Mouse (Mus musculus): ENCODE data around the gene Dpp8.

DNA sequence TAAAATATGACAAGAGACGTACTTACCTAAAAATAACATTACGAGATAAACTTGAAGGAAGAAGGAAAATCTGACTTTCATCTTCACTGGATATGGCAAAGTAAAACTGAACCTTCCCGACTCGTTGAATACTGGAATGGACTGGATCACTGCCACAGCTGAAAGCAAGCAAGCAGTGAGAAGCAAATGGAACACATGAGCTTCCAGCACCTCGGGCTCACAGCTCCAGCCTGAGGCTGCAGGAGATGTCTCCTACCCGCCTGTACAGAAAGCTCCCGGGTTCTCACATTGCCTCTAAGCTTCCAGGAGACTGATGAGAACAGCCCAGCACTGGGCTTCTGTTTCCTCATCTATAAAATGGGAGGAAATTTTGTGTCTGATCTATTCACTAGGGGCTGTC is 41.9 kb upstream of the Dpp8 start:
- TF ChIP-seq POLR2A (IDR thresholded peaks at IDR 0.05; ENCODE audit: control insufficient read depth, low read depth, low read length): no peak
- no peak for TF ChIP-seq CTCF (IDR thresholded peaks at IDR 0.05; ENCODE audit: control insufficient read depth, insufficient read depth, insufficient replicate concordance, low read depth, low read length)

Data from testis, adult 2 months (tissue).